Mouse (Mus musculus) forebrain, embryonic 10.5 days (tissue): ENCODE results near the gene Pgap3. TPM values are rescaled to one million over a fixed set of nuclear protein-coding genes. Genes with fewer than 3 reads are reported as not detected.

ENCODE experiments used
- DNase-seq: peaks from one replicate; pipeline ENCODE4 v3.0.0-alpha.2; 2017; ENCODE audit warnings: low spot score; ENCODE audit errors: extremely low spot score
- H3K27ac ChIP-seq: fragments of 300-500 bp; sonication (generic); 2 replicates; pipeline ENCODE4 v1.5.1; 2016; ENCODE audit warnings: mild to moderate bottlenecking
- H3K27me3 ChIP-seq: fragments of 300-500 bp; sonication (generic); 2 replicates; pipeline ENCODE4 v1.6.1; 2016; ENCODE audit warnings: mild to moderate bottlenecking; ENCODE audit not compliant: poor library complexity, severe bottlenecking
- H3K36me3 ChIP-seq: fragments of 300-500 bp; sonication (generic); replicated peaks from 2 replicates; pipeline ENCODE4 v1.6.1; 2016; ENCODE audit warnings: mild to moderate bottlenecking, moderate library complexity
- H3K4me1 ChIP-seq: fragments of 300-500 bp; sonication (generic); 2 replicates; pipeline ENCODE4 v1.6.1; 2016
- H3K4me3 ChIP-seq: fragments of 300-500 bp; sonication (generic); 2 replicates; pipeline ENCODE4 v1.5.1; 2016; ENCODE audit warnings: mild to moderate bottlenecking, moderate library complexity
- H3K9me3 ChIP-seq: fragments of 300-500 bp; sonication (generic); 2 replicates; pipeline ENCODE4 v1.6.1; 2016; ENCODE audit warnings: mild to moderate bottlenecking, moderate library complexity
- WGBS: fragments of 180-500 bp; shearing (Covaris S2); methylation state at CpG from one replicate; pipeline ENCODE4 v1.1.7; 2016; 5-methylcytosine and 5-hydroxymethylcytosine counted together
- polyA plus RNA-seq: library from polyadenylated mRNA; unstranded; fragments of >200 nt; fragmentation: Nextera tagmentation; extraction: Ambion mirVana; gene quantifications from 2 replicates; pipeline ENCODE4 v1.2.1, GENCODE M21; 2016

The Pgap3 gene
- polyA plus RNA-seq, 1 experiment from 2014 or later, result 10.0 TPM

GRCm38 (mm10) chr11:98372406-98372805, 27.9 kb downstream of the Pgap3 start:
- Histone ChIP-seq H3K36me3 (peaks cover 42% of the 10 kb centered on the region), H3K27ac (peak overlapping the region; percentile 87), H3K4me3 (peak overlapping the region; percentile 39), H3K9me3 (no peaks in the 10 kb centered on the region), H3K4me1 (peaks cover 32% of the 10 kb centered on the region), H3K27me3 (no peaks in the 10 kb centered on the region)
- WGBS, result 11% methylated on average over 2 of the region's 2 CpGs
- peak; percentile 71 for DNase-seq

- Histone ChIP-seq H3K4me1 (peaks cover 32% of the 10 kb centered on the region), H3K4me3 (peak overlapping the region; percentile 39), H3K9me3 (no peaks in the 10 kb centered on the region), H3K36me3 (peaks cover 35% of the 10 kb centered on the region), H3K27ac (peak overlapping the region; percentile 87), H3K27me3 (no peaks in the 10 kb centered on the region)
- WGBS, result 26% methylated on average over 10 of the region's 10 CpGs
- DNase-seq, result peak; percentile 69
Observed at GRCm38 (mm10) chr11:98371556-98372240, 28.6 kb downstream of the Pgap3 start.

GRCm38 (mm10) chr11:98370588-98370987, 29.7 kb downstream of the Pgap3 start:
- Histone ChIP-seq H3K36me3 (peaks cover 24% of the 10 kb centered on the region), H3K27ac (peak overlapping the region; percentile 87), H3K9me3 (no peaks in the 10 kb centered on the region), H3K27me3 (no peaks in the 10 kb centered on the region), H3K4me1 (peaks cover 32% of the 10 kb centered on the region), H3K4me3 (no peak overlapping the region)
- no peak for DNase-seq
- 71% methylated on average over 2 of the region's 2 CpGs for WGBS

- H3K36me3 ChIP-seq, result peaks cover 11% of the 10 kb centered on the region
- no peaks in the 10 kb centered on the region for H3K27me3 ChIP-seq
- WGBS, result 80% methylated on average over 6 of the region's 6 CpGs
Observed at GRCm38 (mm10) chr11:98369337-98369736, 31.0 kb downstream of the Pgap3 start.

GRCm38 (mm10) chr11:98367863-98368186, 32.5 kb downstream of the Pgap3 start:
- Histone ChIP-seq H3K27ac (no peak overlapping the region), H3K27me3 (no peaks in the 10 kb centered on the region), H3K36me3 (peaks cover 3% of the 10 kb centered on the region; the same call in 1 of the 2 replicates), H3K9me3 (no peaks in the 10 kb centered on the region), H3K4me1 (peaks cover 36% of the 10 kb centered on the region), H3K4me3 (no peak overlapping the region)
- DNase-seq, result no peak
- 90% methylated on average over 7 of the region's 7 CpGs for WGBS

More at GRCm38 (mm10) chr11:98369337-98369736, 31.0 kb downstream of the Pgap3 start:
- no peak overlapping the region for H3K27ac ChIP-seq
- no peaks in the 10 kb centered on the region for H3K9me3 ChIP-seq
- peaks cover 32% of the 10 kb centered on the region for H3K4me1 ChIP-seq
- no peak overlapping the region for H3K4me3 ChIP-seq
- no peak for DNase-seq

GRCm38 (mm10) chr11:98367171-98367862, 33.0 kb downstream of the Pgap3 start:
- Histone ChIP-seq H3K4me3 (no peak overlapping the region), H3K27me3 (no peaks in the 10 kb centered on the region), H3K27ac (no peak overlapping the region), H3K4me1 (peaks cover 32% of the 10 kb centered on the region), H3K36me3 (no peaks in the 10 kb centered on the region; the same call in 1 of the 2 replicates), H3K9me3 (no peaks in the 10 kb centered on the region)
- 90% methylated on average over 10 of the region's 10 CpGs for WGBS
- DNase-seq, result no peak

- 83% methylated on average over 10 of the region's 10 CpGs for WGBS
Observed at GRCm38 (mm10) chr11:98366290-98366689, 34.0 kb downstream of the Pgap3 start.

GRCm38 (mm10) chr11:98364410-98364809, 35.9 kb downstream of the Pgap3 start:
- no peak for DNase-seq
- Histone ChIP-seq H3K9me3 (no peaks in the 10 kb centered on the region), H3K27me3 (no peaks in the 10 kb centered on the region), H3K27ac (no peak overlapping the region), H3K4me1 (peaks cover 34% of the 10 kb centered on the region), H3K4me3 (no peak overlapping the region), H3K36me3 (no peaks in the 10 kb centered on the region; the same call in 1 of the 2 replicates)
- WGBS, result 94% methylated on average over 5 of the region's 5 CpGs

More at GRCm38 (mm10) chr11:98366290-98366689, 34.0 kb downstream of the Pgap3 start:
- no peak for DNase-seq
- H3K4me1 ChIP-seq, result peaks cover 31% of the 10 kb centered on the region
- H3K9me3 ChIP-seq, result no peaks in the 10 kb centered on the region
- H3K36me3 ChIP-seq, result no peaks in the 10 kb centered on the region; the same call in 1 of the 2 replicates
- H3K27ac ChIP-seq, result no peak overlapping the region
- H3K27me3 ChIP-seq, result no peaks in the 10 kb centered on the region
- H3K4me3 ChIP-seq, result no peak overlapping the region

- DNase-seq, result no peak
- H3K4me1 ChIP-seq, result peaks cover 40% of the 10 kb centered on the region
- WGBS, result 90% methylated on average over 5 of the region's 5 CpGs
Observed at GRCm38 (mm10) chr11:98363817-98364216, 36.5 kb downstream of the Pgap3 start.

GRCm38 (mm10) chr11:98360866-98361521, 39.3 kb downstream of the Pgap3 start:
- Histone ChIP-seq H3K27me3 (peaks cover 13% of the 10 kb centered on the region), H3K27ac (peak overlapping the region; percentile 27), H3K36me3 (no peaks in the 10 kb centered on the region), H3K4me1 (peaks cover 59% of the 10 kb centered on the region), H3K9me3 (no peaks in the 10 kb centered on the region), H3K4me3 (no peak overlapping the region)
- no peak for DNase-seq
- WGBS, result 59% methylated on average over 9 of the region's 9 CpGs

More at GRCm38 (mm10) chr11:98363817-98364216, 36.5 kb downstream of the Pgap3 start:
- no peaks in the 10 kb centered on the region; the same call in 1 of the 2 replicates for H3K36me3 ChIP-seq
- H3K27ac ChIP-seq, result no peak overlapping the region
- H3K9me3 ChIP-seq, result no peaks in the 10 kb centered on the region
- H3K27me3 ChIP-seq, result no peaks in the 10 kb centered on the region
- H3K4me3 ChIP-seq, result no peak overlapping the region

- H3K4me3 ChIP-seq, result peak within 1 kb of the TSS; percentile 81
- WGBS, result under 1% methylated on average over 60 of the region's 60 CpGs
- DNase-seq, result peak; percentile 90
- no peaks in the 10 kb centered on the region for H3K9me3 ChIP-seq
- H3K4me1 ChIP-seq, result peaks cover 78% of the 10 kb centered on the region
- H3K27me3 ChIP-seq, result peaks cover 38% of the 10 kb centered on the region
- H3K36me3 ChIP-seq, result no peaks in the 10 kb centered on the region
- peak within 1 kb of the TSS; percentile 93 for H3K27ac ChIP-seq
Observed at GRCm38 (mm10) chr11:98358161-98359083, 41.9 kb downstream of the Pgap3 start, which contains the start of gene Stard3. Stard3 (plus strand) TSS chr11:98358368.
